ENCODE assay signal across 17 mouse cellular contexts in genomic region chr17:3883146-3883545, GRCm38 (mm10).
"Had no signal": no experiment of that assay in that cellular context is flagged by ENCODE, and none has a peak within 500 bp of the region (broad histone marks: within the 10 kb centered on the region; RNA-seq: fewer than 3 reads in every experiment).

No protein-coding gene starts in this region.

- DNase-seq: lung, adult 18-20 months; lung, embryonic 14.5 days; lung, postnatal 10 days; lung, postnatal 4 days; retina, postnatal 1 day; right cerebral cortex, adult 18-20 months; right cerebral cortex, postnatal 25 days; right cerebral cortex, postnatal 4 days; spleen, adult 18-20 months; thymus, adult 18-20 months; thymus, postnatal 14 days; thymus, postnatal 36 days had no signal

- H3K4me1 ChIP-seq: midbrain, embryonic 13.5 days had no signal

- H3K27me3 ChIP-seq: midbrain, embryonic 13.5 days had no signal

- H3K27ac ChIP-seq: liver, embryonic 14.5 days; midbrain, embryonic 13.5 days had no signal

- ATAC-seq: midbrain, embryonic 13.5 days; midbrain, embryonic 16.5 days had no signal

- H3K36me3 ChIP-seq: midbrain, embryonic 13.5 days had no signal

- H3K9ac ChIP-seq: liver, embryonic 14.5 days; lung, embryonic 14.5 days; midbrain, embryonic 13.5 days had no signal

- H3K4me3 ChIP-seq: midbrain, embryonic 13.5 days; myocyte had no signal

- H3K9me3 ChIP-seq: midbrain, embryonic 13.5 days had no signal

- H3K4me2 ChIP-seq: lung, embryonic 14.5 days; midbrain, embryonic 11.5 days; midbrain, embryonic 13.5 days had no signal
